Mouse (Mus musculus): Measurements from ENCODE around the gene Ribc2.

DNA sequence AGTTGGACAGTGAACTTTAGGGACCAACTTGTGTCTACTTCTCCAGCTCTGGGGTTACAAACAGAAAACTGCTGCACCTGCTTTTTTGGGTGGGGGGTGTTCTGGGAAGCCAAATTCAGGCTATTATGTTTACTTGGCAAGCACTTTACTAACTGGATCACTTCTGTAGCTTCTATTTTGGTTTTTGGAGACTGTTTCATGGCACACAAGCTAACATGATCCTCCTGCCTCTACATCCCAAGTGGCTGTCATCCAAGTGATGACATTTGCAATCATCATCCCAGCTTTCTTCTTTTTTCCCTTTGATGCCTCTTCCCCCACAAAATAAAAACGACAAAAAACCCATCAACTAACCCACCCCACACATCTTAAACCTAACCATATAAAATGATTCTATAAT, 46.2 kb upstream of the Ribc2 start:
- no peak for TF ChIP-seq CTCF (conservative IDR thresholded peaks at IDR 0.05; ENCODE audit: insufficient read depth, insufficient read length, low read depth, low read length)
- TF ChIP-seq POLR2A (IDR thresholded peaks at IDR 0.05; ENCODE audit: low read depth, low read length): no peak

Data from kidney, adult 2 months (tissue).